Mouse (Mus musculus) embryo, embryonic 9.5 days (tissue): ENCODE measurements around the gene Bicc1.
"Not testable (repeated sequence)": the region's sequence is repeated elsewhere in the genome, so short reads cannot be mapped to it uniquely, and the experiment has no call there.

Experiments
- DNase-seq: peaks from one replicate; pipeline ENCODE4 v3.0.0-alpha.2; 2017; ENCODE audit errors: extremely low spot score

Bicc1 gene

DNA sequence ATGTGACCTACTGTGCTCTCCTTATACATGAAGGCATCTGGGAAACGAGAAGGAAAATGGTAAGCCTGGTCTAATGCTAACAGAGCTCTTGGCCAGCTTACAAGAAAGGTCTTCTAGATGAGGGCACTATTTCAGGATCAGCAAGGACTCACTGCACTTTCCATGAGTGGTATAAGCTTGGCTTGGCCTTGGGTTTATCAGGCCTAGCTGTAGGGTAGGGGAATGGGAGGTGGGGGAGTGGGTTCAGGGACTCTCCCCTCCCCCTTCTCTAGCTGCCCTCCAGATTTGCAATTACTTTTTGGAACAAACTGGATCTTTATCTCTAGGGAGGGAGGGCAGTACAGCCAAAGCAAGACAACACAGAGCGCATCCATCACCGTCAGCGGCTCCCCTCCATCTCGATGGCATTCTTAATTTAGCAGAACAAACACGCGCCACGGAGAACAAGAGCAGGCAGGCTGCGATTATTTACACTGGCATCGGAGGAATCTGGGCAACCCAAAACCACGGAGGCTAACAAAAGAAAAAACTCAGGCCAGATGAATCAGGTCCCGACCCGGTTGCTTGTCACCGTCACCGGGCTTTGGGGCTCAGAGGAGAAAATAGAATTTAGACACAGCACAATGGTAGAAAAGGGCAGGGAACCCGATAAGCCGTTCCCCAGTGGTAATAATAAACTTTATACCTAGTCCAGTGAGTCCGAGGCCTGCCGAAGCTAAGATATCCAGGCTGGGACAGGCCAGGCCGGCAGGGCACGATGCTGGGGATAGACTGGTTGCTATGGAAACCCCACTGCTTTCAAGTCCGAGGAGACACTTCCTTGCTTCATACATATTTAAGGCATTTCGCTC, 210.0 kb downstream of the Bicc1 start:
- DNase-seq, result peak; percentile 61

- DNase-seq, result no peak
Measured at GRCm38 (mm10) chr10:70948276-70948675, 211.2 kb downstream of the Bicc1 start.

DNA sequence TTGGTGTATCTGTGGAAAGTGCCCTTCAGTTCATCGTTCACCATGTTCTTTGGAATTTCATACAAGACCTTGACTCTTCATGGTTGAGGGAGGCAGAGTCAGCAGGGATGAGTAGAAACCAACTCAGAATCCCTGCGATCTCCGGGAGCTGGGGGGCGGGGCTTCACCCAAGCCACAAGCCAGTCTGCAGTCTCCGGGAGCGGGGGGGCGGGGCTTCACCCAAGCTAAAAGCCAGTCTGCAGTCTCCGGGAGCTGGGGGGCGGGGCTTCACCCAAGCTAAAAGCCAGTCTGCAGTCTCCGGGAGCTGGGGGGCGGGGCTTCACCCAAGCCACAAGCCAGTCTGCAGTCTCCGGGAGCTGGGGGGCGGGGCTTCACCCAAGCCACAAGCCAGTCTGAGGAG, 213.4 kb downstream of the Bicc1 start:
- DNase-seq, result not testable (repeated sequence)

GRCm38 (mm10) chr10:70945076-70945475, 214.4 kb downstream of the Bicc1 start:
- DNase-seq, result no peak

DNA sequence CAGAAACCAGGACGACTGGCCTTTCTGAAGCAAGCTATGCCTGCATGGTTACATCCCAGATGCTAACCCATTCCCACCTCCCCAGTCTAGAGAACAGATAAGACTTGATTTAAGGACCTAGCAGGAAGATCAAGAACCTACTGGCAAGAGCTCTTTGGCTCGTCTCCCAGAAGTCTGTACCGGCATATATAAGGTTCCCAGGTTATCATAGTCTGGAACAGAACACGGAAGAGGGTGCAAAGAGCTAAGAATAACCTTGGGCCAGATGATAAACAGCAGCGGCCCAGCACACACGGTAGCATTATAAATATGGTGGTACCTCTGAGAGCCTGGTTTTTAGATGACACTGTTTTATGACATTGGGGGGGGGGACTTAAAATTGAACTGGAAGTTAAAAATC, 217.9 kb downstream of the Bicc1 start:
- no peak for DNase-seq

DNA sequence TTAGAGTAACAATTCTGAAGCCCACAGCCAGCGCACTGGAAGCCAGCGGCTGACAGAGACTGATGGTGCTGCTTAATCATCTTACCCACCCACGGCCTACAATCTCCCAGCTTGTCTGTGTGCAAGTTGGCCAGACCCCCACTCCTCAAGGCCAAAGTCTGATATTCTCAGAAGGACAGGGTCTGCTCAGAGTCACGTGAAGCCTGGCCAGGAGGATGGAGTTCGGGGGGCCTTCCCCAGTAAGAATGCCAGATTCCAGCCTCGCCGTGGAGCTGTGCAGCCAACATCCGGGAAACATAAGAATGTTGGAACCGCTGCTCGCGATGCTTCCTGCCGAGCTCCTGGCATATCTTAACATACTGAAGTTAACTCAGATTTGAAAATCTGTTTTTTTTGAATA, 219.7 kb downstream of the Bicc1 start:
- no peak for DNase-seq

GRCm38 (mm10) chr10:70937450-70937849, 222.1 kb downstream of the Bicc1 start:
- DNase-seq, result no peak

- DNase-seq, result no peak
Measured at GRCm38 (mm10) chr10:70936008-70936407, 223.5 kb downstream of the Bicc1 start.

DNA sequence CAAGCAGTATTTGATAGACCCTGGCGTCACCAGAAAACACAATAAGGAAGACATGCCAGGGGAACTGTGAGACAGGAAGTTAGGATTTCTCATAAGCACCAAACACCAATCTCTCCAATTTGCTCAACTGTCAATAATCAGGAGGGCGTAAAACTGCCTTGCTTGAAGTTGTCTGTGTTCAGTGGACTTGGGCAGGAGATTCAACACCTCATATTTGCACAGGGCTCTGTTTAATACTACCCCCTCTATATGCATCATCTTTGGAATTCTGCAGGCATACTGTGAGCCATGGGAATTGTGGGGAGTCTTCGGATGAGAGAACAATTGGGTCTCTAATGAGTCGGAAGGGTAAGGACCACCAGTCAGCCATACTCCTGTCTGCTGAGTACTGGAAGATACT, 233.4 kb downstream of the Bicc1 start:
- DNase-seq, result no peak

- no peak for DNase-seq
Measured at GRCm38 (mm10) chr10:70924348-70924747, 235.2 kb downstream of the Bicc1 start.

DNA sequence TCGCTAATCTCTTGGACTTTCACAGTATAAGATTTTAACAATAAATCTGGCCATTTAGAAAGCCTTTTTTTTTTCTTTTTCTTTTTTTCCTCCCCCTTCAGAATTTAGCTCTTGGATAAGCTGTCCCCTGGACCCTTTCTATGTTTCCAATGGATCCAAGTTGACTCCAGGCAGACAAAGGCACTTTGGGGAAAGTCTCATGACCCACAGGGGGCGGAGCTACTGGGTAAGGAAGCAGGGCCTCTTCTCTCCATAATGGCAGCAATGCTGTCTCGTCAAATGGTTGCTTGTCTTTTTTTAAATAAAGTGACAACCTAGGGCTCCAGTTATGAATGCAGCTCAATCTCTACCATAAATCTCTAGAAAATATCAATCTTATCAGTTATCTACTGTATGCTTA, 235.6 kb downstream of the Bicc1 start:
- no peak for DNase-seq

GRCm38 (mm10) chr10:70921481-70921880, 238.0 kb downstream of the Bicc1 start:
- DNase-seq, result no peak

- DNase-seq, result no peak
Measured at GRCm38 (mm10) chr10:70919851-70920250, 239.6 kb downstream of the Bicc1 start.

GRCm38 (mm10) chr10:70919031-70919663, 240.4 kb downstream of the Bicc1 start:
- DNase-seq, result no peak

DNA sequence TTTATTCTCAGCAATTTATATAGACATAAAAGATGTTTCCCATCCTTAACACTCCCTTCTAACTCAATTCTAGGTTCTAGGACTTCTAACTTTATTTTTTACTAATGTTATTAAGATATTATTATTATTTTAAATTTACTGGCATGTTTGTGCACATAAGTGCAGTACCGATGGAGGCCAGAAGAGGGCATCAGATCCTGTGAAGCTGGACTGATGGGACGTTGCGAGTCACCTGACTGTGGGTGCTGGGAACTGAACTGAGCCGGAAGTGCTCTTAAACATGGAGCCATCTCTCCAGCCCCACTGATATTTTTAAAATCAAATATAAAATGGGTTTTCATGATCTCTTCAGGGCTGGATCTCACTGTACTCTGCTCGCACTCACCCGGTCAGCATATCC, 242.8 kb downstream of the Bicc1 start:
- DNase-seq, result no peak

- DNase-seq, result no peak
Measured at GRCm38 (mm10) chr10:70915096-70915495, 244.4 kb downstream of the Bicc1 start.

- no peak for DNase-seq
Measured at GRCm38 (mm10) chr10:70903936-70904335, 255.6 kb downstream of the Bicc1 start.

GRCm38 (mm10) chr10:70902751-70903485, 256.6 kb downstream of the Bicc1 start:
- DNase-seq, result no peak

- DNase-seq, result no peak
Measured at GRCm38 (mm10) chr10:70901193-70901875, 258.2 kb downstream of the Bicc1 start.

- no peak for DNase-seq
Measured at GRCm38 (mm10) chr10:70895891-70896290, 263.6 kb downstream of the Bicc1 start.

- no peak for DNase-seq
Measured at GRCm38 (mm10) chr10:70878046-70878445, 281.5 kb downstream of the Bicc1 start.

GRCm38 (mm10) chr10:70877631-70878030, 281.9 kb downstream of the Bicc1 start:
- no peak for DNase-seq
